Mouse (Mus musculus) olfactory bulb, adult 2 months (tissue): Measurements from ENCODE around the gene Hspa12a.

Experiments used
- CTCF ChIP-seq: fragments of 200-500 bp; IDR thresholded peaks from 2 replicates; pipeline ENCODE4 v1.5.1; 2012; ENCODE audit warnings: low read depth, mild to moderate bottlenecking, low read length, moderate library complexity; ENCODE audit not compliant: insufficient read depth
- POLR2A ChIP-seq: fragments of 200-500 bp; IDR thresholded peaks from 2 replicates; pipeline ENCODE4 v1.6.1; 2012; ENCODE audit warnings: mild to moderate bottlenecking, low read depth, low read length, moderate library complexity; ENCODE audit not compliant: insufficient read depth

GRCm38 (mm10) chr19:58850719-58851466 is 92.6 kb downstream of the Hspa12a start:
- TF ChIP-seq CTCF (no peak), POLR2A (no peak)
